Mouse (Mus musculus): Measurements from ENCODE around the gene Kansl2. TPM values are rescaled to one million over a fixed set of nuclear protein-coding genes. Genes with fewer than 3 reads are reported as not detected.

Kansl2 gene
- polyA plus RNA-seq, 1 experiment from 2014 or later, result 99.5 TPM

GRCm38 (mm10) chr15:98541064-98541463 is 7.0 kb upstream of the Kansl2 start:
- no peak overlapping the region for H3K9ac ChIP-seq
- no peak overlapping the region for H3K27ac ChIP-seq
- no peak for DNase-seq (ENCODE audit: low spot score)
- H3K4me3 ChIP-seq (replicated peaks; ENCODE audit: low read length), result no peak overlapping the region
- no peaks in the 10 kb centered on the region for H3K4me1 ChIP-seq (replicated peaks; ENCODE audit: control insufficient read depth, insufficient read depth, low read length)
- no peak for ATAC-seq (ENCODE audit: low FRiP score)
- H3K36me3 ChIP-seq (replicated peaks; ENCODE audit: control insufficient read depth, insufficient read depth), result peaks cover 42% of the 10 kb centered on the region
- H3K9me3 ChIP-seq (ENCODE audit: control insufficient read depth, low read length), result no peaks in the 10 kb centered on the region
- H3K4me2 ChIP-seq (replicated peaks), result no peak overlapping the region
- WGBS, result 93% methylated on average over 6 of the region's 6 CpGs
- H3K27me3 ChIP-seq (ENCODE audit: control insufficient read depth, insufficient read depth, low read length), result no peaks in the 10 kb centered on the region

- no peaks in the 10 kb centered on the region for H3K27me3 ChIP-seq (ENCODE audit: control insufficient read depth, insufficient read depth, low read length)
- no peak overlapping the region for H3K4me2 ChIP-seq (replicated peaks)
- WGBS, result 72% methylated on average over 4 of the region's 4 CpGs
- no peak overlapping the region for H3K4me3 ChIP-seq (replicated peaks; ENCODE audit: low read length)
- no peak overlapping the region for H3K9ac ChIP-seq
- no peak overlapping the region for H3K27ac ChIP-seq
- ATAC-seq (ENCODE audit: low FRiP score) (no peak), DNase-seq (ENCODE audit: low spot score) (no peak)
- peaks cover 10% of the 10 kb centered on the region for H3K36me3 ChIP-seq (replicated peaks; ENCODE audit: control insufficient read depth, insufficient read depth)
- H3K4me1 ChIP-seq (replicated peaks; ENCODE audit: control insufficient read depth, insufficient read depth, low read length), result peaks cover 1% of the 10 kb centered on the region
- no peaks in the 10 kb centered on the region for H3K9me3 ChIP-seq (ENCODE audit: control insufficient read depth, low read length)
Measured at GRCm38 (mm10) chr15:98537923-98538322, 3.9 kb upstream of the Kansl2 start.

GRCm38 (mm10) chr15:98536828-98537510 is 2.9 kb upstream of the Kansl2 start:
- H3K4me1 ChIP-seq (replicated peaks; ENCODE audit: control insufficient read depth, insufficient read depth, low read length), result peaks cover 11% of the 10 kb centered on the region
- ATAC-seq (ENCODE audit: low FRiP score), result no peak
- no peak overlapping the region for H3K4me2 ChIP-seq (replicated peaks)
- no peaks in the 10 kb centered on the region for H3K27me3 ChIP-seq (ENCODE audit: control insufficient read depth, insufficient read depth, low read length)
- no peak overlapping the region for H3K27ac ChIP-seq
- H3K36me3 ChIP-seq (replicated peaks; ENCODE audit: control insufficient read depth, insufficient read depth), result peaks cover 12% of the 10 kb centered on the region
- no peak for DNase-seq (ENCODE audit: low spot score)
- WGBS, result 91% methylated on average over 8 of the region's 8 CpGs
- no peak overlapping the region for H3K9ac ChIP-seq
- no peaks in the 10 kb centered on the region for H3K9me3 ChIP-seq (ENCODE audit: control insufficient read depth, low read length)
- no peak overlapping the region for H3K4me3 ChIP-seq (replicated peaks; ENCODE audit: low read length)

GRCm38 (mm10) chr15:98535921-98536320 is 1.9 kb upstream of the Kansl2 start:
- no peak overlapping the region for H3K4me3 ChIP-seq (replicated peaks; ENCODE audit: low read length)
- H3K4me2 ChIP-seq (replicated peaks), result no peak overlapping the region
- ATAC-seq (ENCODE audit: low FRiP score) (no peak), DNase-seq (ENCODE audit: low spot score) (no peak)
- peaks cover 14% of the 10 kb centered on the region for H3K4me1 ChIP-seq (replicated peaks; ENCODE audit: control insufficient read depth, insufficient read depth, low read length)
- no peaks in the 10 kb centered on the region for H3K9me3 ChIP-seq (ENCODE audit: control insufficient read depth, low read length)
- WGBS, result 89% methylated on average over 4 of the region's 4 CpGs
- H3K27ac ChIP-seq, result no peak overlapping the region
- H3K27me3 ChIP-seq (ENCODE audit: control insufficient read depth, insufficient read depth, low read length), result no peaks in the 10 kb centered on the region
- no peak overlapping the region for H3K9ac ChIP-seq
- peaks cover 19% of the 10 kb centered on the region for H3K36me3 ChIP-seq (replicated peaks; ENCODE audit: control insufficient read depth, insufficient read depth)

GRCm38 (mm10) chr15:98533035-98533531 is 981 bp downstream of the Kansl2 start:
- H3K9me3 ChIP-seq (ENCODE audit: control insufficient read depth, low read length), result no peaks in the 10 kb centered on the region
- H3K4me2 ChIP-seq (replicated peaks), result peak overlapping the region; percentile 94
- peak overlapping the region; percentile 100 for H3K27ac ChIP-seq
- H3K9ac ChIP-seq, result peak overlapping the region; percentile 88
- no peak for DNase-seq (ENCODE audit: low spot score)
- peaks cover 42% of the 10 kb centered on the region for H3K36me3 ChIP-seq (replicated peaks; ENCODE audit: control insufficient read depth, insufficient read depth)
- H3K4me3 ChIP-seq (replicated peaks; ENCODE audit: low read length), result peak overlapping the region; percentile 90
- H3K4me1 ChIP-seq (replicated peaks; ENCODE audit: control insufficient read depth, insufficient read depth, low read length), result peaks cover 14% of the 10 kb centered on the region
- no peaks in the 10 kb centered on the region for H3K27me3 ChIP-seq (ENCODE audit: control insufficient read depth, insufficient read depth, low read length)
- ATAC-seq (ENCODE audit: low FRiP score), result no peak
- under 1% methylated on average over 18 of the region's 18 CpGs for WGBS

- DNase-seq (ENCODE audit: low spot score) (no peak), ATAC-seq (ENCODE audit: low FRiP score) (no peak)
- 35% methylated on average over 5 of the region's 5 CpGs for WGBS
Measured at GRCm38 (mm10) chr15:98532281-98532680, 1.8 kb downstream of the Kansl2 start.

GRCm38 (mm10) chr15:98528066-98528563 is 5.9 kb downstream of the Kansl2 start:
- no peak for ATAC-seq (ENCODE audit: low FRiP score)
- H3K4me3 ChIP-seq (replicated peaks; ENCODE audit: low read length), result no peak overlapping the region
- H3K27ac ChIP-seq, result no peak overlapping the region
- H3K9ac ChIP-seq, result no peak overlapping the region
- H3K4me2 ChIP-seq (replicated peaks), result no peak overlapping the region
- H3K36me3 ChIP-seq (replicated peaks; ENCODE audit: control insufficient read depth, insufficient read depth), result peaks cover 91% of the 10 kb centered on the region
- WGBS, result 92% methylated on average over 5 of the region's 5 CpGs
- peaks cover 14% of the 10 kb centered on the region for H3K4me1 ChIP-seq (replicated peaks; ENCODE audit: control insufficient read depth, insufficient read depth, low read length)
- DNase-seq (ENCODE audit: low spot score), result no peak
- no peaks in the 10 kb centered on the region for H3K27me3 ChIP-seq (ENCODE audit: control insufficient read depth, insufficient read depth, low read length)
- no peaks in the 10 kb centered on the region for H3K9me3 ChIP-seq (ENCODE audit: control insufficient read depth, low read length)

More at GRCm38 (mm10) chr15:98532281-98532680, 1.8 kb downstream of the Kansl2 start:
- H3K4me1 ChIP-seq (replicated peaks; ENCODE audit: control insufficient read depth, insufficient read depth, low read length), result peaks cover 14% of the 10 kb centered on the region
- H3K9me3 ChIP-seq (ENCODE audit: control insufficient read depth, low read length), result no peaks in the 10 kb centered on the region
- no peak overlapping the region for H3K27ac ChIP-seq
- peaks cover 50% of the 10 kb centered on the region for H3K36me3 ChIP-seq (replicated peaks; ENCODE audit: control insufficient read depth, insufficient read depth)
- peak overlapping the region; percentile 94 for H3K4me2 ChIP-seq (replicated peaks)
- H3K27me3 ChIP-seq (ENCODE audit: control insufficient read depth, insufficient read depth, low read length), result no peaks in the 10 kb centered on the region
- peak overlapping the region; percentile 90 for H3K4me3 ChIP-seq (replicated peaks; ENCODE audit: low read length)
- H3K9ac ChIP-seq, result peak overlapping the region; percentile 88

GRCm38 (mm10) chr15:98527056-98527771 is 6.8 kb downstream of the Kansl2 start:
- Histone ChIP-seq H3K9me3 (ENCODE audit: control insufficient read depth, low read length) (no peaks in the 10 kb centered on the region), H3K4me1 (replicated peaks; ENCODE audit: control insufficient read depth, insufficient read depth, low read length) (peaks cover 6% of the 10 kb centered on the region), H3K9ac (no peak overlapping the region), H3K4me2 (replicated peaks) (no peak overlapping the region), H3K36me3 (replicated peaks; ENCODE audit: control insufficient read depth, insufficient read depth) (peaks cover 96% of the 10 kb centered on the region), H3K27ac (no peak overlapping the region), H3K27me3 (ENCODE audit: control insufficient read depth, insufficient read depth, low read length) (no peaks in the 10 kb centered on the region), H3K4me3 (replicated peaks; ENCODE audit: low read length) (no peak overlapping the region)
- ATAC-seq (ENCODE audit: low FRiP score) (no peak), DNase-seq (ENCODE audit: low spot score) (no peak)
- WGBS, result 87% methylated on average over 5 of the region's 5 CpGs

- Histone ChIP-seq H3K9me3 (ENCODE audit: control insufficient read depth, low read length) (no peaks in the 10 kb centered on the region), H3K27ac (no peak overlapping the region), H3K4me2 (replicated peaks) (no peak overlapping the region), H3K4me3 (replicated peaks; ENCODE audit: low read length) (no peak overlapping the region), H3K4me1 (replicated peaks; ENCODE audit: control insufficient read depth, insufficient read depth, low read length) (no peaks in the 10 kb centered on the region), H3K36me3 (replicated peaks; ENCODE audit: control insufficient read depth, insufficient read depth) (peaks cover 99% of the 10 kb centered on the region), H3K9ac (no peak overlapping the region), H3K27me3 (ENCODE audit: control insufficient read depth, insufficient read depth, low read length) (no peaks in the 10 kb centered on the region)
- 51% methylated on average over 5 of the region's 5 CpGs for WGBS
- ATAC-seq (ENCODE audit: low FRiP score) (no peak), DNase-seq (ENCODE audit: low spot score) (no peak)
Measured at GRCm38 (mm10) chr15:98526057-98526456, 8.0 kb downstream of the Kansl2 start.

Data from hindbrain, embryonic 14.5 days (tissue).